In genomic region chr5:126706701-126707100, GRCm38 (mm10) we compare ENCODE assay signal across 27 mouse cellular contexts.
"Had no signal": no experiment of that assay in that cellular context is flagged by ENCODE, and none has a peak within 500 bp of the region (broad histone marks: within the 10 kb centered on the region; RNA-seq: fewer than 3 reads in every experiment).

No protein-coding gene starts in this region.

- H3K4me1 ChIP-seq: limb, embryonic 10.5 days; limb, embryonic 12.5 days; limb, embryonic 13.5 days; limb, embryonic 15.5 days; liver, embryonic 12.5 days; liver, embryonic 13.5 days; liver, embryonic 15.5 days; lung, embryonic 15.5 days; megakaryocyte, embryonic 14.5 days; midbrain, embryonic 10.5 days; midbrain, embryonic 12.5 days; midbrain, embryonic 15.5 days had no signal

- H3K4me3 ChIP-seq: limb, embryonic 10.5 days; limb, embryonic 12.5 days; limb, embryonic 13.5 days; limb, embryonic 15.5 days; liver, embryonic 12.5 days; liver, embryonic 13.5 days; liver, embryonic 15.5 days; lung, embryonic 15.5 days; midbrain, embryonic 10.5 days; midbrain, embryonic 12.5 days; midbrain, embryonic 13.5 days; midbrain, embryonic 15.5 days; myocyte had no signal

- DNase-seq: left cerebral cortex, postnatal 4 days; liver; liver, embryonic 13.5 days; liver, postnatal 0 days; lung, adult 18-20 months; lung, adult 2 months; lung, embryonic 14.5 days; lung, postnatal 10 days; lung, postnatal 14 days; lung, postnatal 36 days; lung, postnatal 4 days; midbrain, embryonic 14.5 days had no signal

- H3K27me3 ChIP-seq: limb, embryonic 15.5 days; liver, embryonic 12.5 days; liver, embryonic 13.5 days; liver, embryonic 15.5 days; lung, embryonic 15.5 days; megakaryocyte, embryonic 14.5 days; midbrain, embryonic 12.5 days; midbrain, embryonic 13.5 days; midbrain, embryonic 15.5 days had no signal

- H3K36me3 ChIP-seq: limb, embryonic 10.5 days; limb, embryonic 12.5 days; limb, embryonic 13.5 days; limb, embryonic 15.5 days; liver, embryonic 12.5 days; liver, embryonic 13.5 days; liver, embryonic 15.5 days; lung, embryonic 15.5 days; midbrain, embryonic 10.5 days; midbrain, embryonic 12.5 days; midbrain, embryonic 13.5 days; midbrain, embryonic 15.5 days had no signal

- H3K27ac ChIP-seq: limb, embryonic 10.5 days; limb, embryonic 12.5 days; limb, embryonic 13.5 days; limb, embryonic 15.5 days; liver, embryonic 12.5 days; liver, embryonic 13.5 days; liver, embryonic 14.5 days; liver, embryonic 15.5 days; lung, embryonic 15.5 days; macrophage; midbrain, embryonic 10.5 days; midbrain, embryonic 12.5 days; midbrain, embryonic 13.5 days; midbrain, embryonic 15.5 days had no signal
